Mouse (Mus musculus) thymus, postnatal 10 days (tissue): ENCODE measurements around the gene Xpo1.
A peak's percentile ranks its signal among the peaks of the same experiment; 100 is the strongest.
"Not testable (repeated sequence)": the region's sequence is repeated elsewhere in the genome, so short reads cannot be mapped to it uniquely, and the experiment has no call there.

Source experiments
- DNase-seq, 2 experiments: peaks; one replicate each; pipeline ENCODE4 v3.0.0; 2021; ENCODE audit warnings: low spot score in 2 of 2

Gene Xpo1

DNA sequence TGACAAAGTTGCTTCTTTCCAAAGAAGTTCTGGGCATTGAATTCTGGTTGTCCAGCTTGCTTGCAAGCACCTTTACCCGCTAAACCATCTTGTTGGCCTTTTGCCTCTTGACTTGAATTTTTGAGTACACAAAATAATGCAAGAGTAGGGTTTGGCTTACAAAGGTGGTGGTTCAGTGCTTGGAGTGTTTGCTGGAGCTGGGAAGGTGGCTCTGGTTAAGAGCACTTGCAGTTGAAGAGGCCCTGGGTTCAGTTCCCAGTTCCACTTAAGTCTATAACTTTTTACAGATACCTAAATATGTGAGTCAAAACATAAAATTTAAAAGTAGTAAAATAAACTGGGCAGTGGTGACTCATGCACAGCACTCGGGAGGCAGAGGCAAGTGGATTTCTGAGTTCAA is 42.5 kb downstream of the Xpo1 start:
- DNase-seq: no peak

DNA sequence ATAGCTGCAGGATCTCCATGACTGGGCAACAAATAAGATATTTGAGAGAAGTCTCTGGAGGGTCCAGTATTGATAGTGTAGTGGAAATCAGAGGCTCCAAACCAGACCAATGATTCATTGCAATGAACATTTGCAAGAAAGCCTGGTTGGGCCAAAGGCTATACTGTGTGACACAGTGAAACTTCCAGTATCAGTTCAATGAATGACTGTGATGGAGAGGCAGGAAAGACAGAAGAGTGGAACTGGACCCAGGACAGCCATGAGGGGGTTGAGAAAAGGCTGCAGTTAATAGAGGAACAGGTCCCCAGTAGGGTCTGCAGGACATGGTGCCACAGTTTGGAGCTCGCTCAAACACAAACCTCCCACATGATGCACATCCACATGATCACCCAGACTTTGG is 44.1 kb downstream of the Xpo1 start:
- DNase-seq: no peak

DNA sequence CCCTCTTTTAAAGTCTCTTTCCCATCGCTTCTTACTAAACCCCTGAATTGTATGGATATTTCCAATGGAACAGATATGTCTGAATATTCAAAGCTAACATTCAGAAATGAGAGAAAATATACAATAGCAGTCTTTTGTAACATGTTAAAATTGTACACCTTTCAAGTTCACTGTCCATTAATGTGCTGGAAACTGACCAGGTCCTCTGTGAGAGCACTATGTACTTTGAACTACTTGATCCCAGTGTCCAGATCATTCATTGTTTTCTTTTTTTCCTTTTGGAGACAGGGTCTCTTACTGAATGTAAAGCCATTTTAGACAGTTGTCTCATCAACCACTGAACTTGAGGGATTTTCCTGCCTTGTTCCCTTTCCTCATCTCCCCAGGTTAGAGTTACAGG is 47.3 kb downstream of the Xpo1 start:
- DNase-seq: no peak

DNA sequence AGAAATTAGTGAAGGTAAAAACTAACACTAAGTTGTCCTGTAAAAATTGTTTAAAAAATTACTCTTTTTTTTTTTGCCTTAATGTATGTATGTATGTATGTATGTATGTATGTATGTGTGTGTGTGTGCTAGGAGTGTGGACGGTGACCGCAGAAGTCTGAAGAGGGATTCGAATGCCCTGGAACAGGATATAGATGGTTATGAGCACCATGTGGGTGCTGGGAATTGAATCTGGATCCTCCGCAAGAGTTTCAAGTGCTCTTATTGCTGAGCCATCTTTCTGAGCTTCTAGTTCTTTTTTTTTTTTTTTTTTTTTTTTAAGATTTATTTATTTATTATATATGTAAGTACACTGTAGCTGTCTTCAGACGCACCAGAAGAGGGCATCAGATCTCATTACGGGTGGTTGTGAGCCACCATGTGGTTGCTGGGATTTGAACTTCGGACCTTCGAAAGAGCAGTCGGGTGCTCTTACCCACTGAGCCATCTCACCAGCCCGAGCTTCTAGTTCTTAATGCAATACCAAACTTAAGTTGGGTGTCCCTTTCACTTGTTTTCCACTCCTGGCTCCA is 49.3 kb downstream of the Xpo1 start:
- not testable (repeated sequence) for DNase-seq

DNA sequence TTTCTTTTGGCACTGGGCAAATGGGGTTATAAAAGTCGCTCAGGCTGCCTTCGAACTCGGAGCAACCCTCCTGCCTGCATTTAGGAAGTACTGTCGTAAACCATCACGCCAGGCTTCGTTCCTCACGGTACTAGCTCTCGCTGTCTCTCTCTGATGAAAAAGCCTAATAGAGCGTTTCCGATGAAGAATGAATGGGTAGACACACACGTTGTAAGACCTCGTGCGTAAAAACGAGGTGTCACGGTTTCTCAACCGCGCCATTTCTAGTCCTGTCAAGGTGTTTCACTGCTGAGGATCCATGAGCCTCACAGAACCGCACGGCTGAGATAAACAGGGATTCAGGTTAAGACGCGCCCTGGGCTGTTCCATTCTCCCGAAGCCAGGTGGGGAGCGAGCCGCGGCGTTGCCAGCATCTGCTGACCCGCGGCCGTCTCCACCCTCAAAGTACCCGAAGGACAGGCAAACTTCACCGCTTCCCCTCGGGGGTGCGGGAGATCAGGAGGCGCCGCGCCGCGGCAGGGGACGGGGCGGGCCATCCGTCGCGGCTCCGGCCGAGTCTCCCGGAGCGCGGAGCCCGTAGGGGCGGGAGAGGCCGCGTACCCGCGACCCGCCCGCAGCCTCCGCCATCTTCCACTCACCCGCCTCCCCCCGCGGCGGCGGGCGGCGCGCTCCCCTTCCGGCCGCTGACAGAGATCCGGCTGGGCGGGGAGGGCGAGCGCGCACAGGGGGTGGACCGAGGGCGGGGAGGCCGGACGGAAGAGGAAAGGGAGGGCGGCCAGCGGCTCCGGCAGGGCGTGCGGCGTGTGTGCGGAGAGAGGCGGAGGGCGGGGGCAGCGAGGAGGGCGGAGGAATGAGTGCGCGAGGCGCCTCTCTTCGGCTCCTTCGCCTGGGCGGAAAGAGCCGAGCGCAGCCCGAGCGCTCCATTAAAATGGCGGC is 50.1 kb downstream of the Xpo1 start:
- DNase-seq: peak; percentile 89 to 92

DNA sequence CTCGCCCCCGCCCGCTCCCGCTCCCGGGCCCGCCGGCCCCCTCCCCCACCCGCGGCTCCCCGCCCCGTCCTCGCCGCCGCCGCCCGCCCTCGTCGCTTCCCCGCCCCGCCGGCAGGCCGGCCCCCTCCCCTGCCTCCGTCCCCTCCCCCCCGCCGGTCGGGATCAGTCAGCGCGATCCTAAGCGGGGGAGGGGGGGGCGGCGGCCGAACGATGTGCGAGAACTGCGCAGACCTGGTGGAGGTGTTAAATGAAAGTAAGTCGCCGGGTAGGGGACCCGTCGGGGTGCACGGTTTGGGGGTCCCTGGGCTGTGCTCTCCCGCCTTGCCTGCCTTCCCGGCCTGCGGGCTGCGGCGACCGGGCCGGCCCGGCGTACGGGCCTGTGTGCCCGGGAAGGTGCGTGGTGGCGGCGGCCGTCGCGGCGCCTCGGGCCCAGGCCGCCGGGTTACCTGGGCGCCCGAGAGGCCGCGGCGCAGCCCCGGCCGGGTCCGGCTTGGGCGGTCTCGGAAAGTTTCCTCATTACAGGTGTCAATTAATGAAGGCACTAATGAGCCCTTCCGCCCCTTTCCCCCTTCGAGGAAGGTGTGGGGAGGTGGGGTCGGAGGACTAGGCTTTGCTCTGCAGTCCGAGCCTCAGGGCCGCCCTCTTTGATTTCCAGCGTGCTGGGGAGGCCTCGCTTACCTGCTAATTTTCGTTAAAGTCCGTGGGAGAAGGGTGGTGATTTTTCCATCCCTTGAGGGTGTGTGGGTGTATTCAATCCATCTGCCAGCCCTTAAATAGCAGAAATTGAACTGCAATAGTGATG is 51.1 kb downstream of the Xpo1 start, which contains the start of gene Usp34:
Usp34 (plus strand) TSS at position 132 of the 802 bp plus-strand sequence.
- DNase-seq: peak; percentile 60 to 68

DNA sequence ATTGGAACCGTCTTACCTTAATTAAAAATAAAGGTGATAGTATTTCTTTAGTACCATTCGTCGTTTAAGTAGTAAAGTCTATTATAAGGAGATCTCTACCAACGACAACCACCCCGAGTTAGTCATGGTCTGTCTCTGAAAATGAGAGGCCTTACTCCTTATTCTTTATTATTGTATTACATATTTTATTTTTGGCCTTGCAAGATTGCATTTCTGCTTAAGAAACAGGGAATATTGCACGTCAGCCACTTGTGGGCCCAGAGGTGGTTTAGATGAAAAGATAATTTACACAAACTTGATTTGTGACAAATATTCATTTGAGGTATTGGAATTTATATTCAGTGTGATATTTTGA is 51.7 kb downstream of the Xpo1 start:
- DNase-seq: no peak

DNA sequence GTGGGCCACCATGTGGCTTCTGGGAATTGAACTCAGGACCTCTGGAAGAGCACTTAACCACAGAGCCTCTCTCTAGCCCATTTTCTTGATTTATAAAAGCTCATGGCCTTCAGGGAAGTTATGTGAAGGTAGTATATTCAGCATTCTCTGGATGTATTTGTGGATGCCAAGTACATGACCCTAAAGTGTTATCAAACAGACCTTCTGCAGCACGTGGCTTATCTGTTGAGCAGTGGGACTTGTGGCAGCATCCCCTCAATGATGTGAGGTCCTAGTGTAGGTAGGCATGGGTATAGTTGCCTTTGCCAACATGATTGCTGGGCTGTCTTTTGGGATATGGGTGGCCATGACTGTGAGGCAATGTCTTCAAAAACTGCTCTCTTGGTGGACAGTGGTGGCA is 57.7 kb downstream of the Xpo1 start:
- no peak for DNase-seq

DNA sequence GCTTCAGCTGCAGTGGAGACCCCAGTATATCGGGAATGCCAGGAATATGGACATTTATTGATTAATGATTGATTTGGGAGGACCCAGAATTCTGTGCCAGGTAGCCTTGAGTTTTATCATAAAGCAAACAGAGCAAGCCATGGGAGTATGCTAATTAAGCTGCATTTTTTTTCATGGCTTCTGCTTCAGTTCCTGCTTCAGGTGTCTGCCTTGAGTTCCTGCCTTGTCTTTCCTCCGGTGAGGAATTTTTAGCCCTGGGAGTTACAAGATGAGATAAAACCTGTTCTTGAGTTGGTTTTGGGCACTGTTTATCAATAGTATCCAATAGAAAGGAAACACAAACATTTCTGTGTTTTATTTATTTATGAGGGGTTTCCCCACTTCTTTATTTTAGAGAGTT is 73.6 kb downstream of the Xpo1 start:
- DNase-seq: no peak

DNA sequence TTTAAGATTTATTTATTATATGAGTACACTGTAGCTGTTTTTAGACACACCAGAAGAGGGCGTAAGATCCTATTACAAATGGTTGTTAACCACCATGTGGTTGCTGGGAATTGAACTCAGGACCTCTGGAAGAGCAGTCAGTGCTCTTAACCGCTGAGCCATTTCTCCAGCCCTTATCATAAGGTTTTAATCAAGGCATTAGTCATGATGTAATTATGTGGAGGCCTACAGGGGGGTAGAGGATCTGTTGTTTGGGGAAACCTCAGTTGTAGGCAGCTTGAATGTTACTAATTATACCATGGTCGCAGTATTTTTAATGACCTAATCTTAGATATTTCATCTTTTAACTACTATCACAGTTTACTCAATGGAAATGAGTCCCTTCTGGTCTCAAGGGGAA is 76.3 kb downstream of the Xpo1 start:
- DNase-seq: no peak

DNA sequence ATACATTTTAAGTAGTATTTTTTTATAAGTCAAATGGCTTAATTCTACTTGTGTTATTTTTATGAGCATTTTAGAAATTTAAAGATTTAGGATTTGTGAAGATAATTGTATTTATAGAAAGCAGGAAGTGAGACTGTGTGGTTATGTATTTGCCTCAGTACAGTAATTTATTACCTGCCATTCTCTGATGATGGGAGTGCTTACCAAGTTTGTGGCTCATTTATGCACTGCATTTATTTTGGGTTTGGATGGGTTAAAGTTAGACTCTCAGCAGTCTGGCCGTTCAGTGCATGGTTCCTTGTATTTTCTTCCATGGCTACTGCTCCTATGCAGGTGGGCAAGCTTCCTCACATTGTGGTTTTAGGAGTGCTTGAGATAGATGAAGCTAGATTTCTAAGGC is 79.3 kb downstream of the Xpo1 start:
- no peak for DNase-seq
